Mouse (Mus musculus) skeletal muscle tissue, adult 2 months (tissue): Measurements from ENCODE around the gene Noto.

Source experiments
- DNase-seq: peaks from one replicate; pipeline ENCODE4 v3.0.0-alpha.2; 2012; ENCODE audit warnings: low read depth, low spot score

The Noto gene

GRCm38 (mm10) chr6:85423836-85424379, at the start of gene Noto:
Gene Noto, plus strand, starts transcription at chr6:85423886.
- no peak for DNase-seq

DNA sequence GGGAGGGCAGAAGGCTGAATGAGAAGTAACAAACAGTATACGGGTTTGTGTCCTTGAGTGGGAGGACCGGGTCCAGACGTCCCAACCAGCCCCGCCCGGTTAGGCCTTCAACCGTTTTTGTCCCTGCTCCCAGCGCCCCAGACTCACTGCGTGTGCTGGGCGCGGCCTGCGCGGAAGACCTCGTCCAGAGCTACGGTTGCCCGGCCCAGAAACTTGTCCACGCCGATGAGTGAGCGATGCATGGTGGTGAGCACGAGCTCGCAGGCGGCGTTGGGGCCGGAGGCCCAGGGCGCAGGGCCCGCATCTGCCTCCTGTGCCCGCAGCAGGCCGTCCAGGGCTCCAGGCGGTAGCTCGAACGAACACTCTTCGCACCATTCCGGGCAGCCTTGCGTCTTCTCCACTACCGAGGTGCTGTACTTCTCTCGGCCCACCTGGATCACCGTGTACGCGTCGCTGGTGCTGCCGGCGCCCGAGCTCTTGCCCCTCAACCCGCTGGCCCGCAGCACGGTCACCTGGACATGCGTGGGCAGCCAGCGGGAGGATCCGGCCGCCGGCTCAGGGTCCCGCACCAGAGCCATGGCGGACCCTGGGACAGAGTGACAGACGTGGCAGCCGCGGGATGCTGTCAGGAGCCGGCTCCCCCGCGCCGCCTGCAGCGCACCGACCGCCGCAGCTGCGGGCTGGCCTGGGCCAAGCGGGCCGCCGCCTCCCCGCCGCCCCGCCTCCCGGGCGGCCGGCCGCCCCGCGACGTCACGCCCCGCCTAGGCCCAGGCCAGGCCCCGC, 49.5 kb upstream of the Noto start, which contains the start of gene Rab11fip5:
Gene Rab11fip5, minus strand, starts transcription at position 684 of the 783 bp plus-strand sequence.
- DNase-seq, result no peak

GRCm38 (mm10) chr6:85374734-85375114, 49.0 kb upstream of the Noto start:
- DNase-seq, result peak; percentile 91

DNA sequence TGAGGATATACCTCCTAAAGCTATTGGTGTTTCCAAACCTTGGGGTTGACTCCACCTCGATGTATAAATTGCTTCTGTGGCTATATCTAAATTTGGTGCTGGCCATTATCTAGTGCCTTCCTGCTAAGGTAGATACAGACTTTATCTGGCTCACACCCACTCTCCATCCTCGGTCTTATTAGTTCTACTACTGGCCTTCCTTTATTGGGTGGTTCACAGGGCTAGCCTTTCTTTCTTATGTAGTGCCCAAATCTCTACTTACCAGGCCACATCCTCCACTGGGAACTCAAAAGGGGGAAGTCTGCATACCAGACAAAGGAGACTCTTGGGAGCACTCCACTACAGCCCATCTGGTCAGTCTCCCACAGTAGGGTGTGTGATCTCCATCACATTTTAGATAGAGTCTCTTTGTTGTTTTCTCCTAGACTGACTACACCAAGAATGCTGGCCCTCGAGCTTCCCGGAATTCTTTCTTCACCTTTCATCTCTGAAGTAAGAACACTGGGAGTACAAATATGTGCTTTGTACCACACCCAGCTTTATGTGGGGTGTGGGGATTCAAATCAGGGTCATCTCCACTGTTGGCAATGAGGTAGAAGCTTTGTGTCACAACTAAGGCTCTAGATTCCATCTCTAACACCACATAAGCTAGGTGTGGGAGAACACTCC, 46.5 kb upstream of the Noto start:
- no peak for DNase-seq

DNA sequence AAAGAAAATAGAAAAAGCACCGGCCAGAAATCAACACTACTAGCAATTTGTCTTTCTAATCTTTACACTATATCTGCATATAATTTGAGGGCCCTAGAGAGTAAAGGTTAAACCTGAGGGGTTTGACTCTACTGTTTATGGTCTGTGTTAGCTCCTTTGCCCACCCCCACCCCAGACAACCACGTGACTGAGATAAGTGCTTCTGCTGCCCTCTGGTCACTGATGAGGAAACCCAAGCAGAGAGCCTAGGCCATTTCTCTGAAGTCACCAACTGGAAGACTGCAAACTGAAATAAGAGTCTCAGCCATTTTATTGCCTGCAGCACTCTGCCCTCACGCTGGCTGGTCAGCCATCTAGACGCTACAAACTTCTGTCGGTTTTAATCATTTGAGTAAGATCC, 45.8 kb upstream of the Noto start:
- DNase-seq, result no peak

GRCm38 (mm10) chr6:85378629-85379028, 45.1 kb upstream of the Noto start:
- DNase-seq, result no peak

DNA sequence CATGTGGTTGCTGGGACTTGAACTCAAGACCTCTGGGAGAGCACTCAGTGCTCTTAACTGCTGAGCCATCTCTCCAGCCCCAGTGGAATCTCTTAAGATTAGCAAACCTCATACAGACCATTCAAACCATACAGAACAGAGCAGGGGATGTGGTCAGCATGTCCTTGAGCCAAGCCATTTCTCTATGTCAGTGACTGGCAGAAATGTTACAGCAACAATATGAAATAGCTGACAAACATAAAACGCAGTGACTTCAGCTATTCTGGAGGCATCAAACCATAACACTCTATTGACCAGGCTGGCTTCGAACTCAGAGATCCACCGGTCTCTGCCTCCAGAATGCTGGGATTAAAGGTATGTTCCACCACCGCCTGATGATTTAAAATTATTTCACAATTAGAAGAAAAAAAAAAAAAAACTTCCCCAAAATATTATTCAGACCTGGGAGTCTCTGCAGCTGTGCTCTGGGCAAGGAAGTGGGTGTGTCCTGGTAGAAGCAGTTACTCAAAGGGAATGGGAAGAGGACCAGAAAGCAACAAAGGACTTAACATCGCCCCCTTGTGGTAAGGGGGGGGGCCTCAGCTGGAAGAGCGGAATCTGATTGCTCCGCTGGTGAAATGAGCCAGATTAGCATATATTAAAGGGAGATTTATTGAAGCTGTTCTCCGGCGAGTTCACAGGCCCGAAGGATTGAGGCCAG, 43.3 kb upstream of the Noto start:
- peak; percentile 83 for DNase-seq

GRCm38 (mm10) chr6:85380901-85381647, 42.6 kb upstream of the Noto start:
- no peak for DNase-seq

GRCm38 (mm10) chr6:85381648-85382020, 42.1 kb upstream of the Noto start:
- DNase-seq, result no peak

DNA sequence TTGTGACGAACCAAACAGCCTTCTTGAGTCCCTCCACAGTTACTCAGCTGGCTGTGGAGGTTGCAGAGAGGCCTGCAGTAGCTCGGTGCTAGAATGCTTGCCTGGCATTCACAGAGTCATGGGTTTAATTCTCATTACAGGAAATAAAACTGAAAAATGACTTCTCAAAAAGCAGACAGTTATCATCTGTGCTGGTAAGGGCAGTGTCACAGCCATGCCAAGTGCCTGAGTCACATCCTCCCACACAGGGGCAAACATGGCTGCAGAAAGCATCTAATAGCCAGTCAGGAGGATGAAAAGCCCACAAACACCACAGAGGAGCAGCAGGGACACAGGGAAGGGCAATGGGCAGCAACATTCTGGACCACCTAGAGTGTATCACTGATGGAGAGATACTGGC, 40.9 kb upstream of the Noto start:
- no peak for DNase-seq

- no peak for DNase-seq
Observed at GRCm38 (mm10) chr6:85388608-85389007, 35.1 kb upstream of the Noto start.

DNA sequence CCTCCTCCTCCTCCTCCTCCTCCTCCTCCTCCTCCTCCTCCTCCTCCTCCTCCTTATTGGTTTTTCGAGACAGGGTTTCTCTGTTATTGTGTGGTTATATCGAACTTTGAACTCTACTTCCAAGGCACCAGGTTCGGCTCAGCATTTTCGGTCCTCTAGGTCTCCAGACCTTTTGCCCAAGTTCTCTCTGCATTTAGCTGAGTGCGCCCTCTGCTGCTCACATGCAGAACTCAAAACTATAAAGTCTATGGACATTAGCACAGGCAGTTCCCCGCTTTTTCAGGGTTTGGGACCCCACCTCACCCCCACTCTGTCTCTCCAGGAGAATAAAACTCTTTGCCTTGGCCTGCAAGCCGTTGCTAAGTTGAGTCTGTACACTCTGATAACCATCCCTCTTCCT, 31.9 kb upstream of the Noto start:
- no peak for DNase-seq

DNA sequence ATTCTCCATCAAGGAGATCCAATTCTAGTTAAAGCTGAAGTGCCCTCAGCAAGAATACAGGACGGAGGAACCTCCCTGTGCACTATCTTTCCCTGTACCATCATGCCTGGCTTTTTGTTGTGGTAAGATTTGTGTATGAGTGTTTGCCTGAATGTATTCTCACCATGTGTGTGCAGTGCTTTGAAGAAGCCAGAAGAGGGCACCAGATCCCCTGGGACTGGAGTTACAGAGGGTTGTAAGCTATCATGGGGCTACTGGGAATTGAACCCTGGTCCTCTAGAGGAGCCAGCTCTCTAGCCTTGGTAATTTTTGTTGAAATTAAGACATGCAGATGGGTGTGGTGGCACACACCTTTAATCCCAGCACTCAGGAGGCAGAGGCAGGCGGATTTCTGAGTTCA, 28.3 kb upstream of the Noto start:
- DNase-seq, result no peak

DNA sequence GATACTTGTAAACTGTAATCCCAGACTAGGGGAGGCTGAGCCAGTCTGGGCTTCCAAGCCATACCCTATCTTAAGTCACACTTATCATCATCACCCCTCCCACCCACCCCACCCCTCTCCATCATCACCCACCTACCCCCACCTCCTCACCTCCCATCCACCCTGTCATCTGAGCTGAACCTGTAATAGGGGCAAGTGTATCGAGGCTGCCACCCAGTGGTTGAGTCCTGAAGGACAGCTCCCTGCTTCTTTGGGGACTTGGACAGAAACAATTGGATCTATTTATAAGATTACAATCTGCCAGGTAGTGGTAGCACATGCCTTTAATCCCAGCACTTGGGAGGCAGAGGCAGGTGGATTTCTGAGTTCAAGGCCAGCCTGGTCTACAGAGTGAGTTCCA, 26.5 kb upstream of the Noto start:
- no peak for DNase-seq

GRCm38 (mm10) chr6:85399715-85400114, 24.0 kb upstream of the Noto start:
- no peak for DNase-seq

DNA sequence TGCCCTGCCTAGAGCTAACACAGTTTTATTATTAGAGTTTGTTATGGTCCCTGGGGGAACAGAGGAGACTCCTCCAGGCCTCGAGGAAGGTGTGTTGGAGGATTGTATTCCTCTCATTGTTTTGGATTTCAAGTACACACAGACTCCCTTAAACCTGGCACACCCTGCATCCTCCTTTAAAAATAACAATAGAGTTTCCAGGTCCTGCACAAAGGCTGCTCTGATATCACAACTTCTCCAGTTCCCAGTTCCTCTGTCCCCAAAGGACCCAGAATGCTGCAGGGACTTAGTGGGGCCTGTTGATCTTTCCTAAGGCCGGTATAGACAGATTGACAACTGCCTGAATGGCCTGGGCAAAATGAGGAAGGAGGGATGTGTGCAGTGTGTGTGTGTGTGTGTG, 21.1 kb upstream of the Noto start:
- peak; percentile 13 for DNase-seq

GRCm38 (mm10) chr6:85403039-85403438, 20.6 kb upstream of the Noto start:
- no peak for DNase-seq

DNA sequence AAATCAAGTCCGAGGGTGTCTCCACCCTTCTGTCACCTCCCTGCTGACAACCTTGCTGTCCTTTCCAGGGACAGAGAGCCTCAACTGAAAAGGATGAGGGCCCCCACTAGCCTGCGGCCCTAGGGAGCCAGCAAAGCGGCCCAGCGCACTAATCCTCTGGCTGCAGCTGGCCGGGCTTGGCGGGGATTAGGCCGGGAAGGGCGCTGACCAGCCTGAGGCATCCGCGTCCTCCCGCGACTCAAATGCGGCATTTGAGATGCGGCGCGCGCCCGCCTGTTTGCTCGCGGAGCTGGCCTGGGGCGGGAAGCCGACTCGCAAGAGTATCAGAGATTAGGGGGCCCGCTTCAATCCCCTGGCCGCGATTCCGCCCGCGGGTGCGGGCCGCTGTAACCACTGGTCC, 14.7 kb upstream of the Noto start:
- no peak for DNase-seq

DNA sequence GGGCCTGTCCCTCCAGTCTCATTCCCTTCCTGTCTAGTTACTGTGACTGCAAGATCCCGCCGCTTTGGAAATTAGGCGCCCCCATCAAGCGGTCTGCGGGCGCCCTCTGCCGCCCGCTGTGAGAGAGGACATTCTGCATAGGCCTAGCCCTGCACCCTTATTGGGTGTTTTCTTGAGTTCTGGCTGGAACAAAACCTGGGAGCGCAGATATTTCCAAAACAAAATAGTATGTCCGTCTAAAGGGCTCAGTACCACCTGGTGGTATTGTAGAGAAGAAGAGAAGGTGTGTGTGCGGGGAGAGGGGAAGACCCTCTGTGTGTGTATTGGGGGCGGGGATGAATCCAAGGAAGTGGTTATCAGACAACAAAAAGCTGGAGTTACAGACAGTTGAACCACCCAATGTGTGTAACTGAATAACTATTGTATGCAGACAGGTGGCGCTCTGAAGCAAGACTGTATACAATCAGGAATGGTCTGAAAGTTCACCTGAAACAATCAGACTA, 12.9 kb upstream of the Noto start:
- peak; percentile 40 for DNase-seq

- DNase-seq, result no peak
Observed at GRCm38 (mm10) chr6:85415829-85416228, 7.9 kb upstream of the Noto start.

DNA sequence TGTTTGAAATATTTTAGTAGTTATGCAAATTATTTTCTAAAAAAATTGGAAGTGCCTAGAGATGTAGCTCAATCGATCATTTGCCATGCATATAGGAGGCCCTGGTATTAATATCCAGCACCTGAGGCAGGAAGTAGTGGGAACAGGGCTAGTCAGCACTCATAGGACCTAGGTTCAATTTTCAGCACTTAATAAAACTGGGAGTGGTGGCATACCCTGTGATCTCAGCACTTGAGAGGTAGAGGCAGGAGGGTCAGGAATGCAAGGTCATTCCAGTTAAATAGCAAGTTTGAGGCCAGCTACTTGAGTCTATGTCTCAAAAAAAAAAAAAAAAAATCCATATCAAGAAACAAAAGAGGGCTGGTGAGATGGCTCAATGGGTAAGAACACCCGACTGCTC, 4.5 kb upstream of the Noto start:
- no peak for DNase-seq
